Mouse (Mus musculus) ES-E14 (cell line): ENCODE measurements around the gene Grid1.

Experiments
- CHD2 ChIP-seq: IDR thresholded peaks from 2 replicates; pipeline ENCODE4 v1.6.1; 2014; ENCODE audit warnings: mild to moderate bottlenecking, low read depth, low read length, inconsistent platforms
- HCFC1 ChIP-seq: IDR thresholded peaks from 2 replicates; pipeline ENCODE4 v1.6.1; 2012; ENCODE audit warnings: low read length, inconsistent platforms, borderline replicate concordance; ENCODE audit not compliant: insufficient read depth

GRCm38 (mm10) chr14:34819121-34819918 is 588 bp upstream of the Grid1 start:
- TF ChIP-seq HCFC1 (no peak), CHD2 (no peak)
